ENCODE assay signal across 8 mouse cellular contexts in genomic region chr1:133797979-133798820, GRCm38 (mm10). TPM values are rescaled to one million over a fixed set of nuclear protein-coding genes. Genes with fewer than 3 reads are reported as not detected.
DNase-seq lines count a peak whose midpoint lies in the region; TF ChIP-seq lines count a peak whose summit lies in the region.

No protein-coding gene starts in this region.

- no peaks in the 10 kb centered on the region for H3K79me2 ChIP-seq in heart, adult 2 months (replicated peaks; ENCODE audit: control insufficient read depth, insufficient read depth, low read length)

- no peaks in the 10 kb centered on the region for H3K36me3 ChIP-seq in heart, adult 2 months (ENCODE audit: control insufficient read depth, insufficient read depth, low read length)
- peaks cover 13% of the 10 kb centered on the region for H3K36me3 ChIP-seq in megakaryocyte, embryonic 14.5 days (replicated peaks; ENCODE audit: low read length)

- no peak for TF ChIP-seq EP300 in heart, adult 2 months (IDR thresholded peaks at IDR 0.05; ENCODE audit: insufficient read depth, low read depth, low read length)

- H3K4me1 ChIP-seq in heart, adult 2 months (ENCODE audit: control insufficient read depth, insufficient read depth, low read length), result peaks cover 7% of the 10 kb centered on the region
- H3K4me1 ChIP-seq in megakaryocyte, embryonic 14.5 days, result peaks cover 71% of the 10 kb centered on the region

- intact Hi-C loops in heart, adult 2 months (cut with DNase I), result no loop called here

- no peak for TF ChIP-seq POLR2A in heart, adult 2 months (IDR thresholded peaks at IDR 0.05; ENCODE audit: insufficient read depth, low read depth, low read length)

- peak overlapping the region; percentile 43 for H3K27ac ChIP-seq in heart, adult 2 months

- 54% methylated on average over 9 of the region's 9 CpGs for WGBS in heart, adult 2 months

- peak overlapping the region; percentile 68 for H3K9ac ChIP-seq in heart, adult 2 months (ENCODE audit: low read depth, low read length)

- H3K9me3 ChIP-seq in megakaryocyte, embryonic 14.5 days, result no peaks in the 10 kb centered on the region

- DNase-seq in ovary, adult 18-20 months (ENCODE audit: low spot score), result peak; percentile 44
- DNase-seq in ovary, postnatal 10 days (ENCODE audit: low spot score), result no peak
- peak; percentile 38 to 54 for DNase-seq in heart, adult 2 months
- DNase-seq in kidney, adult 9 months, result peak; percentile 17
- no peak for DNase-seq in frontal cortex, postnatal 25 days (ENCODE audit: low spot score in 2 of 2)
- DNase-seq in cerebellum, postnatal 25 days, result no peak
- DNase-seq in cerebellum, postnatal 4 days (ENCODE audit: low spot score in 2 of 2), result no peak

- peak overlapping the region; percentile 20 for H3K4me3 ChIP-seq in heart, adult 2 months
- peak overlapping the region; percentile 94 for H3K4me3 ChIP-seq in megakaryocyte, embryonic 14.5 days (replicated peaks)

- TF ChIP-seq CTCF in heart, adult 2 months (IDR thresholded peaks at IDR 0.05), result no peak

- H3K27me3 ChIP-seq in heart, adult 2 months (ENCODE audit: control insufficient read depth, insufficient read depth, low read length), result peaks cover 2% of the 10 kb centered on the region; the same call in 1 of the 2 replicates
- H3K27me3 ChIP-seq in megakaryocyte, embryonic 14.5 days (replicated peaks), result peaks cover 20% of the 10 kb centered on the region

RNA-seq across cellular contexts. Expression of gene Atp2b4, which starts 2.6 kb away (rescaled TPM):
- 10 to 100 TPM; 21.3 to 22.3 TPM for total RNA-seq in heart, adult 2 months (2021)
- polyA plus RNA-seq in heart, adult 2 months (2012; rRNA removed), result 6.6 and 10.2 TPM in 2 replicates
- polyA plus RNA-seq in megakaryocyte, embryonic 14.5 days (2012; ENCODE audit: insufficient read depth, low replicate concordance), result 3.9 TPM in 1 of 2 replicates, not detected in the other

Comparison
In these comparisons a context has a peak if more than half of its experiments do, and no peak if none do; other contexts are left out.
1. DNase-seq: peak in ovary, adult 18-20 months (single experiment), heart, adult 2 months (2 of 2) and kidney, adult 9 months (single experiment); none in ovary, postnatal 10 days (single experiment), frontal cortex, postnatal 25 days (0 of 2), cerebellum, postnatal 25 days (0 of 2) and cerebellum, postnatal 4 days (0 of 2).